Mouse (Mus musculus): Measurements from ENCODE around the gene Prdm13.
A peak's percentile ranks its signal among the peaks of the same experiment; 100 is the strongest.

Gene Prdm13

DNA sequence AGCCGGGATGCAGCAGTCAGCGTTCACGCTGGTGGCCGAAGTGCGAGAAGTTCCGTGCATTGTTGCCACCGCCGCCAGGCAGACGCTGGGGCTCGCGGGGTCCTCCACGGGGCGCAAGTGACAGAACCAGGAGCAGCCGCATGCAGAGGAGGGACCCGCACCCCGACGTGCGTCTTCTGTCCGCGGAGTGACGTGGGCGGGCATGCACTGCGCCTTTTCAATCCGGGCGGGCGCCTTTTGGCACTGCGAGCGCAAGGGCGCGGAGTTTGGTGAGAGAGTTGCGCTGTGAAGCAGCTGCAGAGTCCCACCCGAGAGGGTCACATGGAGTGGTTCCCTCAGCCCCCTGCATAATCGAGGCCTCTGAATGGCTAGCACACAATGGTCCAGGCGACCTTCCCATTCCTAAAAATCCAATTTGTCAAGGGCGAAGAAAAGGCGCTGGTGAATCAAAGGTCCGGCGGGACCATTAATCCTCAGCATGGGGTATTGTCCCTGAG, at the start of gene Prdm13:
Prdm13 (minus strand) TSS at position 369 of the 497 bp plus-strand sequence.
- DNase-seq (ENCODE audit: low spot score in 2 of 2) = no peak

DNA sequence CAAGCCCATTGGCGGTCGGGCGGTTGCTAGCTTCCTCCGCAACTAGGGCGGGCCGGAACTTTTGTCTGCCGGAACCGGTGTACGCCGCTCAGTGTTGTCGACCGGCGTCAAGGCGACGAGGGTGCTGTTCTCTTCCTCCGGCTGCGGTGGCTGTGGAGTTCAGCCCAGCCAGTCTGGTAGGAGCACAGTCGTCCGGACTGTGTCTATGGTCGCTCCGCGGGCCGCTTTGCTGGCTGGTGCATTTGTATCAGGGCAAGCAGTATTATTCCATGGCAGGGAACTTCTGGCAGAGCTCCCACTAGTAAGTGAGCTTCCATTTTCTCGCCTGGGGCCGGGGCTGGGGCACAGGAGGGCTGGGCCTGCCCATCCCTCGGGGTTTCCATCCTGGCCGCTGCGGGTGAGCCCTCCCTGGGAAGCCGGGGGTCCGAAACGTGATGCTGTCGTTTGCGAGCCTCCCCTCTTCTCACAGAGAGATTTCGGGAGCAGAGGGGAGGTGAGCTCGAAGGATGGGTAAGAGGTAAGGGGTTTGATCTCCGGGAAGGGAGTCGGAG, 41.9 kb upstream of the Prdm13 start, which contains the start of gene Ccnc:
Ccnc (plus strand) TSS at position 87 of the 551 bp plus-strand sequence.
- DNase-seq (ENCODE audit: low spot score in 2 of 2) = peak; percentile 92 to 94

DNA sequence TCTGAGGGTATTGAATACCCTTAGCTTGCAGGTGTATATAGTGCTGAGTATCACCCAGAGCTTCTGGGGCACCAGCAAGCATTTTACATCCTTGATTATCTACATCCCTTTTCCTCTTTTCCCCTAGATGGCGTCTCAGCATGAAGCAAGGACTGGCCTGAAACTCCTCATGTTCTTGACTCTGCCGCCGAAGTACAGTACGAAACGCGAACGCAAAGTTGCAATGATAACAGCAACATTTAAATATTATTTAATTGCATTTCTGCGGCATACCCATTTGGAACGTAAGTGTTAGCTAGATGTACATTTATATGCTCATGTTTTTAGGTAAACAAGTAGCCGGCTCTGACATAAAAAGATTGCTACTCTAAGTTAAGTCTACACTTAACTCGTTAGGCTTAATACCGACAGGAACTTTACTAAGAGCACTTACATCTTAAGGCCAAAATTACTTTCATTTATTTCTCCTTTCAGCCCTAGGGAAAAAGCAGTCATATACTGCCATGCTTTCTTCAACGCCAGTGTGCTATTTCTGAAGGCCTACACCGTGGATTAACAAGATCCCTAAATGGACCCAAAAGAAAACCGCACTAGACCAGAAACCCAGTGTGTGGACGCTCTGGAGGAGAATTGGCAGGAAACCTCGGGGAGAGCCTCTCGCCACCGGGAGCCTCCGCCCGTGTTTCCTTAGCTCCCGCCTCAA, 41.3 kb upstream of the Prdm13 start:
- peak; percentile 22 to 59 for DNase-seq (ENCODE audit: low spot score in 2 of 2)

DNA sequence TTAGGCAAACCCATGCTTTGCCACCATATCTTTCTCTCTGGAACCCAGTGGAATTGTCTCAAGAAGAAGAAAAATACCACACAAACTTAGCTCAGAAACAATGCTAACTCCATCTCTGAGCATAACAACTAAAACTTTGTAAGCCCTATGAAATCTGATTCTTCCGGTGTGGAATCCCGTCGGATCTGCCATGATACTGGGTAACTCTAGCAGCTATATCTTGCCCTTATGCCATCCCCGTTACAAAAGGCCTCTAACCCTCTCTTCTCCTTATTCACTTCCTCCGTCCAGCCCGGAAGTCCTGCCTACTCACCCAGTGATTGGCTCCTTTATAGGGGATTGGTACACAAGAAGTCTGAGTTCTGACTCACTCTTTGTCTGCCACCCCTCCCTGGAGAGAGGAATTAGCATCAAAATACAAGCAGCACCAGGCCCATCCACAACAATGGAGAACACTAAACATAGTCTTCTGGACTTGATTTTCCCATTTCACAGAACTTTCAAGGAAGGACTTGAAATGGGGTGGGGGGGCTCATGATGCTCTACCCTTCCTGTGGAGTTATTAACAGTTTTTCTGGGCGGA, 37.1 kb upstream of the Prdm13 start:
- no peak for DNase-seq (ENCODE audit: low spot score in 2 of 2)

DNA sequence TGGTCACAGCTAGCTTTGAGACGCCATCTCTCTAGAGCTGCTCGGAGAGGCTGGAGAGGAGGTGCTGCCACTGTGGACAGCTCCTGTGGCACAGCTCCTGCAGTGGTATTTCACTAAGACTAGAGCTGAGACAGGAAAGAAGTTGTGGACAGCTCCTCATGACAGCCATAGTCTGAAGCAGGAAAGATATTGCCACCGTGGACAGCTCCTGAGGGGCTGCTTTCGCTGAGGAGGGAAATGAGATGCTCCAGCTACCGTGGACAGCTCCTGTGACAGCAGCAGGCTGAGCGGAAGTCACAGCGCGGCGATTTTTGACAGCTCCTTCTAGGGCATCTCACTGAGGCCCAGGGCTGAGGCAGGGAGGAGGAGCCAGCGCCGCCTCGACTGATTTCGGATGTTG, 26.4 kb upstream of the Prdm13 start:
- peak; percentile 8 to 22 for DNase-seq (ENCODE audit: low spot score in 2 of 2)

DNA sequence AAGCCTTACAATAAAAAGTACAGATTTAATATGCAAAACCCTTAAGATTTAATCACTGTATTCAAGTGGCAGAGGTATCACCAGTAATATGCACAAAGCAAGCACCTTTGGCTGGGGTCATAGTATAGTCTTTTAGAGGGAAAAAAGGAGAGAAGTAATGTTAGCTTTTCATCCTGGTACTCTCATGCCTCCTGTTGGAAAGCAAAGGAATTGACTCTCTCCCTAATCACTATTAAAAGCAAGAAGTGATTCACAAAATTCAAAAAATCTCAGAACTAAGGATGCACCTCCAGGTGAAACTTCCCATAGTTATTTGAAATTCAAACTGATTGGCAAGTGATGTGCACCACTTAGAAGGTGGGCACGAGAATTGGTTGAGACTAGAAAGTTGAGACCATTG, 19.3 kb upstream of the Prdm13 start:
- no peak for DNase-seq (ENCODE audit: low spot score in 2 of 2)

DNA sequence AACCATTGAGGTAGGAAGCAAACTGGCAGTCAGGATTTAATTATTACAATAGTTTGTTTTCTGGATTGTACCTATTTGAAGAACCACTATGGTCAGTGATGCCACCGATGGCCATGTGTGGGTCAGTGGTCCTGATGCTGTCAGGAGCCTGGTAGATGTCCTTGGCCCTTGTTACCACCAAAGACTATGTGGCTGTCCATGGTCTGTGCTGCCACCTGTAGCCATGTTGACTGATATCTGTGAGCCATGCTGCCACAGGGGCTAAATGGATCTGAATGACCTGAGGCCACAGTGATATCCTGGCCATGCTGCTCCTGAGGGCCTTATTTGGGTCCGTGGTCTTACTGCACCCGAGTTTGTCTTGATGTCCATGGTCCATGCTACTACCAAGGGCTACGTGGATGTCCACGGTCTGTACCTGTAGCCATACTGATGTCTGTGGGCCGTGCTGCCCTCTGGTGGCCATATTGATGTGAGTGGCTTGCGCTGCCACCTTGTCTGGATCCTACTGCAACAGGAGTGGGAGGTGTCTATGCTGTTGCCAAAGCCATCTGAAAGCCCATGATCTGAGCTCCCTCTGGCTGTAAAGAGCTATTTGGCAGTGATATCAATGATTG, 10.0 kb upstream of the Prdm13 start:
- DNase-seq (ENCODE audit: low spot score in 2 of 2) = peak in 1 of 2 experiments; percentile 61

DNA sequence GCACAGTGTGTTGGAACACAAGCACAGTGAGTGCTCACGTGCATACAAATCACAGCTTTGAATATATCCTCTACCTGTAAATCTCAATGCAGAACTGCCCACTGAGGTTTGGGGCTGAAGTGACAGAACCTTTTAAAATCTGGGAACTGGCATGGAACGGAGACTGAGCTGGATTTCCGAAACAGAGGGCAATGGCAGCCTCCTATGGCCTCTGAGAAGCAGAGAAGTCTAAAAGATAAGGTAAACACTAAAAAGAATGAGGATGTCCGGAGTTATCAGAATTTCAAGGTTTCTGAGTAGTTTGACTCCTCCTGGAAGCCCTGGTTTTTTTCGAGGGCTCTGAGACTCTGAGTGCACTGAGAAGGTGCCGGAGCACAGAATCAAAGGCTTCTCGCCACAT, 4.5 kb upstream of the Prdm13 start:
- DNase-seq (ENCODE audit: low spot score in 2 of 2) = no peak

DNA sequence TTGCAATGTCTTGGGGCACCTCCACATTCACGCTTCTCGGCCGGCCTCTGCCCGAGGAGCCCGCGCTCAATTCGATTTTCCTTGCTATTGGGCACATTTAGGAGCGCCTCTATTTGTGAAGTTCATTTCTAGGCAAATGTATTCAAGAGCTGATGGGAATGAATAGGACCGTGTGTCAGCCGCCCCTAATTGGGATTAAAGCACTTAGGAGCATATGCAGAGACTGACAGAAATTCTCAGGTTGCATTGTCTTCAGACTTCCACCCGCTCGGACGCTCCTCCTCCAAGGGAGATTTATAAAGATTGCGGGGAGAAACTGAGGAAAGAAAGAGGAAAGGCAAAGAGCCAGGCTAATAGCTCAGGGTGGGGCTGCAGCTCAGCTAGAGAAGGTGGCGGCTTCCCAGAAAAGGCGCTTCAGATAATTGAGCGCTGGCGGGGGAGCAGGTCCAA, 3.8 kb upstream of the Prdm13 start:
- no peak for DNase-seq (ENCODE audit: low spot score in 2 of 2)

DNA sequence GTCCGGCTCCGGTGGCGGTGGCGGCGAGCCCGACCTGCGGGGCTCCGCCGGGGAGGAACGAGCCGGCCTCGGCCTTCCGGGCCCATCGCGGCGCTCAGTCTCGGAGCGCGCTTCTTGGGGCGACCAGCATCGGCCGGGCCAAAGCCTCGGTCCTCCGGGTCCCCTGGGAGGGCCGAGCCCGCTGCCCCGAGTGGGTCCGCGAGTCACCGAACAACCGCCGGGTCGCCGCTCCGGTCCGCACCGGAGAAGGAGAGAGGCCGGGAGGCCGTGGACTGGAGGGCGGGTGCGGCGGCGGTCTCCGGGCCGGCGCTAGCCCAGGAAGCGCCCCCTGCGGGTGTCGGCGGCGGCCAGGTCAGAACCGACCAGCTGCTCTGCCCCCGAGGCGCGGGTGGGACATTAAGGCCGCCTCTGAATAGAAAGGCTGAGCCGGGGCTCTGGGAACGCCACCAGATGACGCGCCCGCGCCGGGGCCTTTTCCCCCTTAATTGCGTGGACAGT, 3.0 kb upstream of the Prdm13 start:
- no peak for DNase-seq (ENCODE audit: low spot score in 2 of 2)

DNA sequence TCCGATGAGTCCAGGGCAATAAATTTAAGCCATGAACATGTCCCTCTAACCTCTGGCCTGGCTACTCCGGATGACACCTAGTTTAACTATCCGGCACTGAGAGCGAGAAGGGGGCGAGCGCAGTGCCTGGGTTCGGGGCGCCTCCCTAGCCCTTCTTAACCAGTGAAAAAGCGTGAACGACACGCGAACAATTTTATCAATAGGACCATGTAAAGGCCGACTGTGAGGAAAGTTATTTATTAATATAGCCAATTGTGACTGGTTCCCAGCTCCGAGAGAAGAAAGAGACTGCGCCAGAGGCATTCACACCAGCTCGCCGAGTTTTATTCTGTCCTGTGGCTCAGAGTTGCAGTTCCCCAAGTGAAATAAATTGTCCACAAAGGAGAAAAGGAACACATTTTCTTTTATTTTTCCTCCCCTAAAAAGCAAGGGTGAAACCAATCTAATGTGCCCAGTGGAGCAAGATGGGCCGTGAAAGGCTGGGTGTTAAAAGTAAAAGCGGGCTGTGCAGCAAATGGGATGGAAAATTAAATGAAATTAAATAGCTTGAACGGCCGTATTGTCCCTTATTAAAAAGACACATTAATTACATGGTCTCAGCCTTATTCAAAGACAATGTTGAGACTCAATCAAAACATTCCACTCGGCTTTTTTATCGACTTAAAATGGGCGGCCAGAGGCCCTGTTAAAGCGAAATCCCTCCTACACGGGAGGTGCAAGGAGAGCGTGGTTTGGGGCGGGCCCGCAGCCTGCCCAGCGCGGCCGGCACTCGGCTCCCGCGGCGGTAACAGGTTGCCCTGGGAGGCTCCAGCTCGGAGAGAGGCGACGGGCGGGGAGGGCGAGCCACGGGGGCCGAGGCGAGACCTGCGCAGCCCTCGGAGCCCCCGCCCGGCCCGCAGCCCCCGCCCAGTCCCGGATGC, 2.3 kb upstream of the Prdm13 start:
- DNase-seq (ENCODE audit: low spot score in 2 of 2) = no peak

DNA sequence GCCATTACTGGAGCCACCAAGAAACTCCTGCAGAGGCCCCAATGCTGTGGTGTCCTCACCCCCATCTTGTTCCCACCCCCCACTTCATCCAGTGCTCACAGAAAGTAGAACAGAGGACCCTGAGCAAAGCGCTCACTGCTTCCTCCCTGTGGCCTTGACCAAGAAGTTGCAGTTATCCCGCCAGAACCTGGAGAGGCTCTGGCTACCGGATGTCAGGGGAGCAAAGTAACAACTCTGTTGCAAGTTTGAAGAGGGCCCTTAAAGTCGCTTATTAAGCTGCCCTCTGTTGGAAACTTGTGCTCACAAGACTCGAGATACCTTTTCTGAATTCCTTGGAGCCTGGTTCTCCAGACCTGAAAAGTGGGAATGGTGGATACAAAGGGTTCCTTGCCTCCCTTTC, 1.2 kb upstream of the Prdm13 start:
- no peak for DNase-seq (ENCODE audit: low spot score in 2 of 2)

DNA sequence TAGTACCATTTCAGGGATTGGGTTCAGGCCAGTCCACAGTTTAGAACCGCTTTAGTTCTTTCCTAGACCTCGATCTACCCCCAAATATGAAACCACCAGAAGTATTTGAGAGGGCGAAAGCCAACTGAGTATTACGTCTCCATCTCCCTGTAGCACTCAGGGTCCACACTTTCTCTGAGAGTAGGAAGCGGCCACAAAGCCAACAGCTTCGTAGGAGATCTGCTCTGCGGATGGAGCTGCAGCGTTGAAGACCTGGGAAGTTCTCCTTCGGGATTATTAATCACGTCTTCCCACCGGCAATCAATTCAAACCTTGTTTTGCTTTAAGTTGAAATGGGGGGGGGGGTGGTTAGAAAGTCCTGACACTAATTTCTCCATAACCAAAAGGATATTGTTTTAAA, 653 bp upstream of the Prdm13 start:
- no peak for DNase-seq (ENCODE audit: low spot score in 2 of 2)

DNA sequence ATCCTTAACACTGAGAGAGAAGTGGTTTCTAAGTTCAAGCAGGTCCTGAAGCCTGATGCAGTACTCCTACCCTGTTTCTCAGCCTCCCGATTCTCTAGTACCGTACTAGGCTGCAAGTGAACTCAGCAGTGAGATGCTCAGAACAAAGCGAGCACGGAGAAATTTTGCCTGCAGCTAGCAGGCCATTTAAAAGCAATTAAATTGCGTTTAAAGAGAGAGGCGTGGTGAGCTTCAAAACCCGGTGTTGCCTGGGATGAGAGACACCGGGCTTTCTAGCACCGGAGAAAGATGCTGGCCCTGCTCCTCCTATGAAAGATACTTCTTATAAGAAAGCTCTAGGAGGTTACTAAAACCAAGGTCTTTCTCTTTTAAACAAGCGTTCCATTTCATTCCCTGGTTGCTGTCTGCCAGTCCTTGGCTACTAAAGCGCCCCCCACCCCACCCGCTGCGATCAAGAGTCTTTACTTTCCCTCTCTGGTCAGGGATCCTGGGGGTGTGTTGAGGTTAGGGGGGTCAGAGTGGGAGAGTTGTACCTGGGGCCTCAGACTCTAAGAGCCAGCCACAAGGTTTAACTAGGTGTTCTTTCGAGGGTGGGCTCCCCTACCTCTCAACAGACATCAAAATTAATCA, 1.3 kb downstream of the Prdm13 start:
- no peak for DNase-seq (ENCODE audit: low spot score in 2 of 2)

DNA sequence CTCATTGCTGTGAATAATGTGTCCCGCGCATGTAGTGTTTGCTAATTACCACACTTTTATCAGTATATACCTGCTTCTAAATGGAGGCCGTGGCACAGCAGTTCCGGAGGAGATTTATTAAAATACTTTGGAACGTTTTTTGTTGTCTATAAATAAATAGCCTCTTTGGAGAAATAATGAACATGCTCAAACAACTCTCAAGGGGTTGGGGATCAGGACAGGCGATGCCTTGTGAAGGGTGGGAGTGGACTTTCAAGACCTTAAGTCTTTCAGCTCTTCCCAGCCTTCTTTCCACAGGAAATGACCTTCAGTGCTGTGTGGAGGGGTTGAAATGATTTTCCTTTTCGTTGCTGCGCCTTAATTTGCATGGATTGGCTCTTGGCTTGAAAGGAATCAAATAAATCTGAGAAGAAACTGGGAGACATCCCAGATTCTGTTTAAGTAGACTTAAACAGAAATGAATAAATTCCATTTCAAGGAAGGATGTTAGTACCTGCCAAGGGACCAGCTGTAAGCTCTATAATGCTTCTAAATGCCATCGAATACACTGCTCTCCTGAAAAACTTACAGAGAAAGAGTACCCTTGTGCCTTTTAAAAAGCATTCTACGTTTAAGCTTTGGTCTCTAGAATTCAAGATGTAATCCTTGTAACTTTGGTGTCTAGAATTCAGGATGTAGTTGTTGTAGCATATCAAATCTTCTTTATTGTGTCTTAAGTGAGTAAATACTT, 3.2 kb downstream of the Prdm13 start:
- DNase-seq (ENCODE audit: low spot score in 2 of 2) = no peak

DNA sequence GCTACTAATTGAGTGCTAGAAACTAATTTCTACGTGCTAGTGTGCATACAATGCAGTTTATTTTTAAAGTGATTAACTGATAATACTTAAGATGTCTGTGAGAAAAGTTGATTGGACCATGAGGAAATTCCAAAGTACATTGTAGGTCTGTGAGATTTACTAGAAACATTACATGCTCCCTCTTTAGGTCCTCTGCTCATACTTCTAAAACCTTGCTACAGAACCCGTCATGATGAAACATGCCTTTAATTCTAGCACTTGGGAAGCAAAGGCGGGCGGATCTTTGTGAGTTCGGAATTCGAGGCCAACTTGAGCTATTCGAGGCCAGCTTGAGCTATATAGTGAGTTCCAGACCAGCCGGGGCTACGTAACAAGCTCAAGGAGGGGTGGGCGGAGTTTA, 4.8 kb downstream of the Prdm13 start:
- no peak for DNase-seq (ENCODE audit: low spot score in 2 of 2)

DNA sequence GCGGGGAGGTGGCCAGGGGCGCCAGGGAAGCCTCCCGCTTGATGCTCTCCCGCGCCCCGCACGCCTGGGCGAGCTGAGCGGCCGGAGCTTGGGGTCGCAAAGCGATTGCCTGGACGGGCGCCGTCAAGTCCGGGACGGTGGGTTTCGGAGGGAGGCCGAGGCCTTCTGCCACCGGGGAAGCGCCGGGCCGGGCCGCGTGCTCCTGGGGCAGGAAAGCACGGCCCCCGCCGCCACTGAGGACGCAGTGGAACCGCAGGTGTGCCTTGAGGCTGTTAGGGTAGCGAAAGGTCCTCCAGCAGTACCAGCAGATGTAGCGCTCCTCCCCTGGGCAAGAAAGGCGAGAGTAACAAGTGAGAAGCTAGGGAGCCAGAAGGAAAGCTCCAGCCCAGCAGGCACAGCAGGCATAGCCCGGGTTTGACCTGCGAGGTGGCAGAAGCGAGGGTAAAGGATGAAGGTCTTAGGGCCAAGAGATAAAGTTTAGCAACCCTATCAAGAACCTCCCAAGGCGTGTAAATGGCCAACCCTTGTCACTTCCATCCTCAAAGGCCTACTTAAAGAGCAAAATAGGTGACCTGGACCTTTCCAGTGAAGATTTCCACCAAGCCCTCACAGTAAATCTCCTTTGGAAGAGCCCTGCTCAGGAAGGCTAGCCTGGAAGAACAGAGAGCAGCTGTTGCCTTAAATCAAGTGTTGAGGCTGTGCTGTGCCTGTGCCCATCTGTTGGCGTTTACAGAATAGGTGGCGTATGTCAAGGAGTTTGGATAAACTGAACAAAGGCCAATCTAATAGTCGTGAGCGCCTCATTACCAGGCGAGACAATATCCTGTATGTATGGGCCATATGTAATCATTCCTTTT, 5.9 kb downstream of the Prdm13 start:
- DNase-seq (ENCODE audit: low spot score in 2 of 2) = no peak

DNA sequence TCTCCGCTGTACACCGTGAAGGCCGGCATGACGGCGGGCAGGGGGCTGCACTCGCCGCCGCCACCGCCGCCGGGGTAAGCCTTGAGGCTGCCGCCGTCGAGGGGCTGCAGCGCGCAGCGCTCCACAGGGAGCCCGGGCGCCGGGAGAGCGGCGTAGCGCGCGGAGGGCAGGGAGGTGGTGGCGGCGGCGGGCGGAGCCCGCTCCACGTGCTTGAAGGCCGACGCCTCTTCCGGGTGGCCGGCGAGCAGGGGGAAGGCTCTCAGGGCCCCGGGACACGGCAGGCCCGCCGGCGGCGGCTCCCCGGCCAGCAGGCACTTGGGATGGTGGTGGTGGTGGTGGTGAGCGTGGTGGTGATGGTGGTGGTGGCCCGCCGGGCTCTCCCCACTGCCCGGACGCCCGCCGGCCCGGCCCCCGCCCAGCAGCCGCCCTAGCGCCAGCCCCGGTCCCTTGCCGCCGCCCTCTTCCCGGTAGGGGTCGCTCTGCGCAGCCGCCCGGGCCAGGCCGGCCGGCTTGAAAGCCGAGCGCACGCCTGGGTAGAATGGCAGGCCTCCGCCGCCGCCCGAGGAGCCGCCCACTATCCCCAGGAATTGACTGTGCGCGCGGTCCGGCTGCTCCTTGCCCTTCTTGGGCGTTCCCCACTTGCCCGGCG, 6.7 kb downstream of the Prdm13 start:
- no peak for DNase-seq (ENCODE audit: low spot score in 2 of 2)

Measured in frontal cortex, postnatal 36 days (tissue).